Mouse (Mus musculus): ENCODE results near the gene Ppp1r18.

Ppp1r18 gene

DNA sequence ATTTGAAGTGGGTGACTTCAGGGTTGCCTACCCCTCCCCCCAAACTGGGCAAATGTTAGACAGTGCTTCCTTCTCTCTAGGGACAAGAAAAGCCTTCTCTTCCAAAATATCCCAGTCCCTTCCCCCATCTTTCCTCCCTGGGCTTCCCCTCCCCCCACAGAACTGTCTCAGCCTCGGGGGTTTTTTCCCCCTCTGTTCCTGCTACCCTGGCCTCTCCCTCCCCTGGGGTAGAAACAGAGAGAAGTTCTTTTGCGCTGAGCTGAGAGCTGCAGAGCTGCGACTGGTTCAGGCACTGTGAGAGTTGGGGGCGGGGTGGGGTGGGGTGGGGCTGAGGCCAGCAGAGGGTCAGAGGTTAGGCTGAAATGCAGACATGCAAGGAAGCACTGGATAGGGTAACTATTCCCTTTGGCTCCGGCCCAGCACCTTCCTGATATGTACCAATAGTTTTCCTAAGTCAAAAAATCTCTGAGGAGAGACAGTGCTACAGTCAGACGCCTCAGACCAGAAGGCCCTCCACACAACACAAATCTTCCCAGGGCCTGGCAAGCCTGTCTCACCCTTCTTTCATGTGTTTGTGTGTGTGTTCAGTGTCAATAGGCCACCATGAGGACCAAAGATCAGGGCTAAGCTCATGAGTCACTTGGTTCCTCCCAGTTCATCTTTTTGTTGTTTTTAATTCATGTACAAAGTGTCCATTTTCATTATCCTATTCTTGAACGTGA lies 4.1 kb downstream of the Ppp1r18 start:
- DNase-seq (ENCODE audit: low spot score): no peak

DNA sequence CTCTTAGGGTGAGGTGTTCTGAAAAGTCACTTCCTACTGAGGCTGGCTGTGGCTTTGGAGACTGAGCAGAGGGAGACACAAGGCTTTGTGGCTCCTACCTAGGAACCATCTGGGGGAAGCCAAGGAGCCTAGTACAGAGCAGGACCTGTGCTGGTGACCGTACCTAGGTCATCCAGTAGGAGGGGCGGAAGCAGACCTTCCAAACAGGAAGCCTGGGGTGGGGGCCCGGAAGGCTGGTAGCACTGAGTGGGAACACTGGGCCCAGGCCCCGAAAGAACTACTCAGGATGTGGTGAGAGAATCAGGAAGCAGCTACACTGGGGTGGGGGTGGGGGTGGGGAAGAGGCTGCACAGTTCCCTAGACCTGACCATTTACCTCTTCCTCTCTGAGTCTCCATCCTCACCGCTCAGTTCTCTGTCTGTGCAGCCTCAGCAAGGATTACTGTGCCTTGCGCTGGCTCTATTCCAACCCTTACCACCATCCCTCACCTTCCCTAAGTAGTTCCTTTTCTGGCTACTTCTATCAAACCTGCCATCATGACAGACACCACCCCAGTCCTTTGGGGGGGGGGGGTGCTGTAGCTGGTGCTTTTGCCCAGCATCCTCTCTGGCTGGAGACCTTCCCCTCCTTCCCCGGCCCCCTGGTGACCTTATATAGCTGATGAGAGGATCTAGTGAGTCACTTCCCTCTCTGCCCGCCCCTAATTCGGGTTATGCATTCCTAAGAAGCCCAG lies 4.9 kb downstream of the Ppp1r18 start:
- DNase-seq (ENCODE audit: low spot score): no peak

GRCm38 (mm10) chr17:35870884-35871696 lies 5.7 kb downstream of the Ppp1r18 start:
- DNase-seq (ENCODE audit: low spot score): no peak

GRCm38 (mm10) chr17:35873774-35874519 lies 8.6 kb downstream of the Ppp1r18 start:
- peak; percentile 71 for DNase-seq (ENCODE audit: low spot score)

GRCm38 (mm10) chr17:35874721-35875120 lies 9.3 kb downstream of the Ppp1r18 start:
- DNase-seq (ENCODE audit: low spot score): no peak

DNA sequence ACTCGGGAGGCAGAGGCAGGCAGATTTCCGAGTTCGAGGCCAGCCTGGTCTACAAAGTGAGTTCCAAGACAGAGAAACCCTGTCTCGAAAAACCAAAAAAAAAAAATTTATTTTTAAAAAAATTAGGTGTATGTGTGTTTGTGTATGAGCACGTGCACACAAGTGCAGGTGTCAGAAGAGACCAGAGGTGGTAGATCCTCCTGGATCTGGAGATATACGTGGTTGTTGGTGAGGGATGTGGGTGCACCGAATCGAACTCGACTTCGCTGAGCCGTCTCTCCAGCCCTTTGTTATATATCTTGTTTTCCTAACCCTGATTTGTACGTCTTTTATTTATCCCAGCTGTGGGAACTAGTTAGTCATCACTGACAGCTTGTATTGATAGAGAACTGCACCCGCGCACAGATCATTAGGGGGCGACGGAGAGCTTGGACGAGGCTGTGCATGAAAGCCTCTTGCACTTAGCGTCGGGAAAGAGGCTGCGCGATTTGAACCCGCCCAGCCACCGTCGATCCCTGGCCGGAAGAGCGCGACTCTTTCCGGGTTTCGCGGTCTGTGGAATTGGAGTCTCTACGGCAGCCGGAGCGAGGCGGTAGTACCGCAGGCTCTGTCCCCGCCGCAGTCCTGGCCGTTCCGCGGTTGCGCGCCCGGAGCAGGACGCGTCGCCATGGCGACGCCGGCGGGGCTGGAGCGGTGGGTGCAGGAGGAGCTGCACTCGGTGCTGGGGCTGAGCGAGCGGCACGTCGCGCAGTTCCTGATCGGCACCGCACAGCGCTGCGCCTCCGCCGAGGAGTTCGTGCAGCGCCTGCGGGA lies 14.1 kb downstream of the Ppp1r18 start, which contains the start of gene Dhx16:
Gene Dhx16, plus strand, starts transcription at position 575 of the 813 bp plus-strand sequence.
- peak; percentile 90 for DNase-seq (ENCODE audit: low spot score)

GRCm38 (mm10) chr17:35882924-35883323 lies 17.5 kb downstream of the Ppp1r18 start:
- DNase-seq (ENCODE audit: low spot score): no peak

- no peak for DNase-seq (ENCODE audit: low spot score)
Measured at GRCm38 (mm10) chr17:35883777-35884176, 18.4 kb downstream of the Ppp1r18 start.

DNA sequence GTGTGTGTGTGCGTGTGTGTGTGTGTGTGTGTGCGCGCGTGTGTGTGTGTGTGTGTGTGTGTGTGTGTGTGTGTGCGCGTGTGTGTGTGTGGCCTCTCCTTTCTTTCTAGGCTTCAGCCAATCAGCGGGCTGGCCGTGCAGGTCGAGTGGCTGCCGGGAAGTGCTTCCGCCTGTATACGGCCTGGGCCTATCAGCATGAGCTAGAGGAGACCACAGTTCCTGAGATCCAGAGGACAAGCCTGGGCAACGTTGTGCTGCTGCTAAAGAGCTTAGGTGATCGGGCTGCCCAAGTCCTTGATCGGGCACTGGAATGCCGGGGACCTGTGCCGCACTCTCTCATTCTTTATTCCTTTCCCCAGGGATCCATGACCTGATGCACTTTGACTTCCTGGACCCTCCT lies 22.3 kb downstream of the Ppp1r18 start:
- no peak for DNase-seq (ENCODE audit: low spot score)

- peak; percentile 86 for DNase-seq (ENCODE audit: low spot score)
Measured at GRCm38 (mm10) chr17:35896781-35897643, 31.6 kb downstream of the Ppp1r18 start, which contains the start of gene 2310061I04Rik. 2310061I04Rik (minus strand) TSS chr17:35897431.

DNA sequence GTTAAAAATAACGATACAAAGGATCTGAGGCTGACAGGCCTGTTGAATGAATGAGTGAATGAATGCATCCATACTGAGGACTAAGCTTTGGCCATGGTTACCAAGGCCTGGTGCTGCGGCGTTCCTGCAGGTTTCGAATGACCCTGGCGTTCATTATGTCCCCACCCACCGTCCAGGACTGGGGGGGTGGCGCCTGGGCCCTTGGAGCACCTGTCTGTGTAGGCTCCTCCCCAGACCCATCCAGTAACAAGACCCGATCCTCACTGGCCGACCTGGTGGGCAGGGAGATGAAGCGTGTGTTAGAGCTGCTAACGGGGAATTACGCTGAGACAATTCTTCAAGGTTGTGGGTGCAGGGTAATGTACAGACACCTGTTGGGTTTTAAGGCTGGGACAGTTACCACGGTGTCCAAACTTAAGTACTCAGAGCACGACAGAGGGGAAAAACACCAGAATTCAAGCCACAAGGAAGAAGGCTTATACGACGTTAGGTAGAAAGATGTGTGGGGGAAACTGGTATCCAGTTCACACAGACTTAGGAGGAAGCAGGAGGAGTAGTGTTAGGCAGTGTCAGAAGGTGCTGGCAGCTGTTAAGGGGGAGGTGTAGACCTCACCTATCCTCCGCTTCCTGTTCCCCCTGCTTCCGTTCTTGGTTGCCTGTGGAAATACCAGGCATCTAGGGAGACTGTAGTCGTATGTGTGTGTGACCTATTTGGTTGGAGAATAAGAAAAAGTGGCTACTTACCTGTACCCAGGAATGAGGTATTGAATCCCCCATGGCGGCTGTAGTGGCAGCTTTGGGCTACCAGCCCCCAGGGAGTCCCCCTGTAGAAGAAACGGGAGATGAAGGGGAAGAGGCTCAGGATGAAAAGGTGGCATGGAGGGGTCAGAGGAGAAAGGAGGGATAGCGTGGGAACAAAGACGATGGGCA lies 32.5 kb downstream of the Ppp1r18 start:
- no peak for DNase-seq (ENCODE audit: low spot score)

- no peak for DNase-seq (ENCODE audit: low spot score)
Measured at GRCm38 (mm10) chr17:35900636-35901035, 35.2 kb downstream of the Ppp1r18 start.

- DNase-seq (ENCODE audit: low spot score): no peak
Measured at GRCm38 (mm10) chr17:35903343-35903991, 38.1 kb downstream of the Ppp1r18 start.

GRCm38 (mm10) chr17:35903992-35904355 lies 38.6 kb downstream of the Ppp1r18 start:
- DNase-seq (ENCODE audit: low spot score): no peak

GRCm38 (mm10) chr17:35905587-35905986 lies 40.2 kb downstream of the Ppp1r18 start:
- DNase-seq (ENCODE audit: low spot score): no peak

DNA sequence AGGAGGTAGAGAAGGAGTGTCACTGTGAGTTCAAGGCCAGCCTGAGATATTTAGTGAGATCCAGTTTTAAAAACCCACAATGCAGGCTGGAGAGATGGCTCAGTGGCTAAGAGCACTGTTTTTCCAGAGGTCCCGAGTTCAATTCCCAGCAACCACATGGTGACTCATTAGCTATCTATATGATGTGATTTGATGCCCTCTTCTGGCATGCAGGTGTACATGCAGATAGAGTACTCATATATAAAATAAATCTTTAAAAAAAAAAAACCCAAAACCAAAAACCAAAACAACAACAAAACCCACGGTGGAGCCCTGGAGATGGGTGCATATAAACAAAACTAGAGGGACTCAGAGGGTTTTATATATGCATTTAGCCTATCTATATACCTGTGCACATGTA lies 42.2 kb downstream of the Ppp1r18 start:
- DNase-seq (ENCODE audit: low spot score): no peak

GRCm38 (mm10) chr17:35909186-35909918 lies 44.0 kb downstream of the Ppp1r18 start:
- no peak for DNase-seq (ENCODE audit: low spot score)
